Mouse (Mus musculus): Measurements from ENCODE around the gene Itgb1bp1. TPM values are rescaled to one million over a fixed set of nuclear protein-coding genes. Genes with fewer than 3 reads are reported as not detected.
A peak's percentile ranks its signal among the peaks of the same experiment; 100 is the strongest.

The Itgb1bp1 gene
- polyA plus RNA-seq, 1 experiment from 2014 or later = 67.6 TPM

DNA sequence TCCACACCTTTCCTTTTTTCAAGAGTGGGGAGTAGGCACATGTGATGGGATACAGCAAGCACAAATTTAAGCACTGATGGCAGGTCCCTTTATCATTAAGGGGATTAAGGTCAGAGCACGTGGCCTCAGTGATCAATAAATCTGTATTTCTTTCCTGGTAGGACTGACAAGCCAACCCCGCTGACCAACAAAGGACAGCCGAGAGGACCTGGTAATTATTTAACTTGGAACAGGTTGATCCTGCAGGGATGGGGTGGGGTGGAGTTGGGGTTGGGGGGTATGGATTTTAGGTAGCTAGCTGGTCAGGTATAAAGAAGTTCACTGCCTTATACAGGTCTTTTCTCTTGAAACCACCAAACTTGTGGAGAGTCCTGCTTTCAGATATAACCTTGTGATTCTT lies 21.1 kb downstream of the Itgb1bp1 start:
- H3K4me1 ChIP-seq (ENCODE audit: insufficient read depth, low read depth, low read length) = no peaks in the 10 kb centered on the region
- 68% methylated on average over 3 of the region's 3 CpGs for WGBS
- H3K27me3 ChIP-seq (replicated peaks; ENCODE audit: insufficient read depth, low read length) = no peaks in the 10 kb centered on the region
- DNase-seq (ENCODE audit: low spot score) = no peak
- H3K4me3 ChIP-seq (ENCODE audit: low read depth, low read length) = no peak overlapping the region
- H3K9ac ChIP-seq (replicated peaks; ENCODE audit: low read depth) = 0 out of 2 replicates have a peak overlapping the region, but pooled peaks have one; percentile 23
- H3K27ac ChIP-seq (ENCODE audit: low read length) = peak overlapping the region; percentile 86
- ATAC-seq = no peak
- no peaks in the 10 kb centered on the region for H3K9me3 ChIP-seq (ENCODE audit: low read length)
- TF ChIP-seq CTCF (IDR thresholded peaks at IDR 0.05) (no peak), EP300 (IDR thresholded peaks at IDR 0.05) (no peak)
- 0 out of 2 replicates have a peak, but pooled peaks cover under 1% of the 10 kb centered on the region for H3K36me3 ChIP-seq (ENCODE audit: insufficient read depth, low read length)
- H3K4me2 ChIP-seq (replicated peaks; ENCODE audit: low read depth, low read length) = no peak overlapping the region

DNA sequence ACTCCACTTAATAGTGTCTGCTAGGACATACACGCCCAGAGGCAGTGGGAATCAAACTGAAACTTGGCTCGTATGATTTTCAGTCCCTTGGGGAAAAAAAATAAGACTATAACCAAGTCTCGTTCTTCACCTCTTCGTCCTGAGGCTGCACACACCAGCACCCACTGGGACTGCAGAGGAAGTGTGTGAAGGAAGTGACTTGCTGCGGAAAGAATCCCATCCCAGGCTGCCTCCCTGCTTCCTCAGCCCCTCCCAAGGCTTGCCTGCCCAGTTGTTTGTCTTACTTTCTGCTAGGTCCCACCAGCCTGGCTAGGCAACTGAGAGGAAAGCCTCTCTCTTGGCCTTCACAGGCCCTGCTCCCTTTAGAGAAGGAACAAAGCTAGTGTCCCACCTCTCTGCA lies 21.8 kb downstream of the Itgb1bp1 start:
- no peaks in the 10 kb centered on the region for H3K36me3 ChIP-seq (ENCODE audit: insufficient read depth, low read length)
- peak; percentile 91 for ATAC-seq
- peak; percentile 68 for DNase-seq (ENCODE audit: low spot score)
- no peak overlapping the region for H3K4me3 ChIP-seq (ENCODE audit: low read depth, low read length)
- peak overlapping the region; percentile 86 for H3K27ac ChIP-seq (ENCODE audit: low read length)
- TF ChIP-seq CTCF (IDR thresholded peaks at IDR 0.05) (no peak), EP300 (IDR thresholded peaks at IDR 0.05) (peak; percentile 95)
- 0 out of 2 replicates have a peak overlapping the region, but pooled peaks have one; percentile 23 for H3K9ac ChIP-seq (replicated peaks; ENCODE audit: low read depth)
- WGBS = 48% methylated on average over 5 of the region's 5 CpGs
- H3K27me3 ChIP-seq (replicated peaks; ENCODE audit: insufficient read depth, low read length) = no peaks in the 10 kb centered on the region
- H3K4me2 ChIP-seq (replicated peaks; ENCODE audit: low read depth, low read length) = no peak overlapping the region
- no peaks in the 10 kb centered on the region for H3K4me1 ChIP-seq (ENCODE audit: insufficient read depth, low read depth, low read length)
- H3K9me3 ChIP-seq (ENCODE audit: low read length) = no peaks in the 10 kb centered on the region

DNA sequence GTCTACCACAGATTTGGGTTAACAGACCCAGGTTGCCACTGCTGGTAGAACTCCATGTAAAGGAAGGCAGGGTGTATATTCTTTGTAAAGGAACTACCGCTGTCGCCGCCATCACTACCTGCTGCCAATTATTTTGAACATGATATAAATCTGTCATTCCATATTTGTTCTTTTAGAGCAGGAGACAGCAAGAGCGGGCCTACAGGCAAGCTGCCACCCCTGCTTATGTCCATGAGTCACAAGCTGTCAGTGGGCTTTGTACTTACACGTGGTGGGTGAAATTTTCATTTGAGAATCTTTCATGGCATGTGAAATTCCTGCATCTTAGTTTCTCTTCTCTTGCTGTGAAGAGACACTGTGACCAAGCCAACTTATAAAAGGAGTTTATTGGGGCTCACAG lies 22.8 kb downstream of the Itgb1bp1 start:
- DNase-seq (ENCODE audit: low spot score) (no peak), ATAC-seq (no peak)
- Histone ChIP-seq H3K27me3 (replicated peaks; ENCODE audit: insufficient read depth, low read length) (no peaks in the 10 kb centered on the region), H3K4me3 (ENCODE audit: low read depth, low read length) (no peak overlapping the region), H3K9me3 (ENCODE audit: low read length) (no peaks in the 10 kb centered on the region), H3K36me3 (ENCODE audit: insufficient read depth, low read length) (no peaks in the 10 kb centered on the region; the same call in 1 of the 2 replicates), H3K9ac (replicated peaks; ENCODE audit: low read depth) (no peak overlapping the region), H3K4me1 (ENCODE audit: insufficient read depth, low read depth, low read length) (no peaks in the 10 kb centered on the region), H3K27ac (ENCODE audit: low read length) (peak overlapping the region; percentile 23; the same call in 1 of the 2 replicates), H3K4me2 (replicated peaks; ENCODE audit: low read depth, low read length) (no peak overlapping the region)
- TF ChIP-seq EP300 (IDR thresholded peaks at IDR 0.05) = no peak
- no peak for TF ChIP-seq CTCF (IDR thresholded peaks at IDR 0.05)
- 96% methylated on average over 5 of the region's 5 CpGs for WGBS

DNA sequence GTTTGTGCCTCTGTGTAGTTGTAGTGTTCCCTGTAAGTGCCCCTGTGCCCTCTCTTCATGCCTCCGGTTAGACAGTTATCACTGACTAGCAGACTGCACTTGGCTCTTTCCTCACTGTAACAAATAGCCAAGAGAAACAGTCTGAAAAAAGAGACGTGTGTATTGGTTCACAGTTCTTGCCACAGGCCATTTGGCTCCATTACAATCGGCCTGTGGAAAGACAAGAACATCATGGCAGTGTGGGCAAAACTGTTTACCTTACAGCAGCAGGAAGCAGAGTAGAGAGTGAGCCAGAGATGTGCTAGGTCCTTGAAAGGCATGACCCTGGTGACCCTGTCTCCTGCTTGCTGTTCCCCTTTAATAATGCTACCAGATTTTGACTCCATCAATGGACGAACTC lies 24.6 kb downstream of the Itgb1bp1 start:
- TF ChIP-seq EP300 (IDR thresholded peaks at IDR 0.05) = no peak
- TF ChIP-seq CTCF (IDR thresholded peaks at IDR 0.05) = no peak
- ATAC-seq = no peak
- Histone ChIP-seq H3K4me2 (replicated peaks; ENCODE audit: low read depth, low read length) (no peak overlapping the region), H3K9me3 (ENCODE audit: low read length) (no peaks in the 10 kb centered on the region), H3K4me3 (ENCODE audit: low read depth, low read length) (no peak overlapping the region), H3K4me1 (ENCODE audit: insufficient read depth, low read depth, low read length) (no peaks in the 10 kb centered on the region), H3K27ac (ENCODE audit: low read length) (no peak overlapping the region), H3K9ac (replicated peaks; ENCODE audit: low read depth) (no peak overlapping the region), H3K36me3 (ENCODE audit: insufficient read depth, low read length) (no peaks in the 10 kb centered on the region; the same call in 1 of the 2 replicates), H3K27me3 (replicated peaks; ENCODE audit: insufficient read depth, low read length) (no peaks in the 10 kb centered on the region)
- no peak for DNase-seq (ENCODE audit: low spot score)
- WGBS = 70% methylated on average over 4 of the region's 4 CpGs

DNA sequence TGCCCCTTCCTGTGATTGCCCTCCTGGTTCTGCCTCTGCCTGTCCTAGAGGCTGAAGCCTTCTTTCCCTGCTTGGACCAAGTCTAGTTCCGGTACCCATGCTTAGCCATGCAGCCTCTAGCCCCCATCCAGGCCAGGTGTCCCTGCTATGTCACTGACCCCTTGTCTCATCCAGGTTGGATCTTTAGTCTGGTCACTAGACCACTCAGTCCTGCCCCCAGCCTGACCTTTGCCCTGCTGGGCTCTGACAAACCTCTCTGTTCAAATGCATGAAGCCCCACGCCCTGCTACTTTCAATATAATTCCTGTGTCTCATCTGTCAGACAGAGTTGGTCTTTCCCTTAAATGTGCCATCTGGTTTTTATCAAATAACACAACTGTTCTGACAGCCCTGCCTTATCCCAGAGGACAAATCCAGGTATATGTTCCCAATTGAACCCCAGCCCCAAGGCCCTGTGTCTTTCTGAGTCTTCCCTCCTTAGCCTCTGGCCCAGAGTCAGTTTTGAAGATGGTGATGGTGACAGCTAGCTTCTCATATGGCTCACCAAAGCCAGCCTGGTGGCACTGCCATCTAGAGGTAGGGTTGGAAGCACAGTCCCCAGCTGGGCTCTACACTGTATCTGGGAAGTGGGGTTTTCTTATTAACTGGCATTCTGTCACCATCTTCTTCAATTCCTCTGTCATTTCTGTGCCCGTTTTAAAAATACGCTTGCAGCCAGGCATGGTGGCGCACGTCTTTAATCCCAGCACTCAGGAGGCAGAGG lies 25.4 kb downstream of the Itgb1bp1 start:
- Histone ChIP-seq H3K9ac (replicated peaks; ENCODE audit: low read depth) (no peak overlapping the region), H3K4me2 (replicated peaks; ENCODE audit: low read depth, low read length) (no peak overlapping the region), H3K9me3 (ENCODE audit: low read length) (no peaks in the 10 kb centered on the region), H3K27ac (ENCODE audit: low read length) (no peak overlapping the region), H3K36me3 (ENCODE audit: insufficient read depth, low read length) (no peaks in the 10 kb centered on the region; the same call in 1 of the 2 replicates), H3K4me3 (ENCODE audit: low read depth, low read length) (no peak overlapping the region), H3K4me1 (ENCODE audit: insufficient read depth, low read depth, low read length) (no peaks in the 10 kb centered on the region), H3K27me3 (replicated peaks; ENCODE audit: insufficient read depth, low read length) (no peaks in the 10 kb centered on the region)
- ATAC-seq (no peak), DNase-seq (ENCODE audit: low spot score) (no peak)
- WGBS = 89% methylated on average over 6 of the region's 6 CpGs
- TF ChIP-seq EP300 (IDR thresholded peaks at IDR 0.05) (no peak), CTCF (IDR thresholded peaks at IDR 0.05) (peak; percentile 58)

DNA sequence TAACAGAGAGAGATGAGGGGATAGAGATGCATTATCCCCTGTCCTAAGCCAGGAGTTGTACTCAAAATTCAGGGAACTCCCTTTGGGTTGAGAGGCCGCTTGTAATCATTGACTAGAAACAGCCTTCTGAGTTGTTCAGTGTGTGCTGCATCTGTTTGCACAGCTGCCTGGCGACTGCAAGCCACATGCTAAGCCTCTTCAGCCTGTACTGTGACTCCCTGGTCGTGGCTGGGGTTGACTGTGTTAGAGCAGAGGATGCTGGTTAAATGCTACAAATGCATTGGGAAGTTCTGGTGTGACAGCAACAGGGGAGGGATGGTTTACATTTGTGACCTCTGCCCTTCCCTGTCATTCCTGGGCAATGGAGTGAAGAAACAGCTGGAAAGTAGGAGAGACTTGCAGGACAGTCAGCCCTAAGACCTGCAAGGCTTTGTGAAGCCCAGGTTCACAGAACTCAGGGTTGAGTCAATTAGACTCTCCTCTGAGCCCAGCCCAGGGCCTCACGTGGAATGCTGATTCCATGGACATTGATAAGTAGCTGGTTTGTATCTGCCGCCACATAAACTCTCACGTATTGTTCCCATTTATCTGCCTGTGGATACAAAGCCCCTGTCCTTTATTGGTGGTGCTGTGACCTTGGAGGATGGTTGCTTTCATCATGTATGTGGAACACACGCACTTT lies 38.2 kb downstream of the Itgb1bp1 start:
- H3K27me3 ChIP-seq (replicated peaks; ENCODE audit: insufficient read depth, low read length) = no peaks in the 10 kb centered on the region
- no peak overlapping the region for H3K27ac ChIP-seq (ENCODE audit: low read length)
- no peak overlapping the region for H3K4me2 ChIP-seq (replicated peaks; ENCODE audit: low read depth, low read length)
- H3K9ac ChIP-seq (replicated peaks; ENCODE audit: low read depth) = no peak overlapping the region
- H3K4me3 ChIP-seq (ENCODE audit: low read depth, low read length) = no peak overlapping the region
- H3K36me3 ChIP-seq (ENCODE audit: insufficient read depth, low read length) = peaks cover 11% of the 10 kb centered on the region
- no peak for TF ChIP-seq EP300 (IDR thresholded peaks at IDR 0.05)
- TF ChIP-seq CTCF (IDR thresholded peaks at IDR 0.05) = no peak
- no peak for DNase-seq (ENCODE audit: low spot score)
- no peaks in the 10 kb centered on the region for H3K9me3 ChIP-seq (ENCODE audit: low read length)
- ATAC-seq = no peak
- WGBS = 66% methylated on average over 7 of the region's 7 CpGs
- no peaks in the 10 kb centered on the region for H3K4me1 ChIP-seq (ENCODE audit: insufficient read depth, low read depth, low read length)

Measured in lung, postnatal 0 days (tissue).